Mouse (Mus musculus): ENCODE results near the gene Crtc1. TPM values are rescaled to one million over a fixed set of nuclear protein-coding genes. Genes with fewer than 3 reads are reported as not detected.

Gene Crtc1
- total and polyA plus RNA-seq, 3 experiments, result 3.3 to 18.0 TPM; not detected in 1

DNA sequence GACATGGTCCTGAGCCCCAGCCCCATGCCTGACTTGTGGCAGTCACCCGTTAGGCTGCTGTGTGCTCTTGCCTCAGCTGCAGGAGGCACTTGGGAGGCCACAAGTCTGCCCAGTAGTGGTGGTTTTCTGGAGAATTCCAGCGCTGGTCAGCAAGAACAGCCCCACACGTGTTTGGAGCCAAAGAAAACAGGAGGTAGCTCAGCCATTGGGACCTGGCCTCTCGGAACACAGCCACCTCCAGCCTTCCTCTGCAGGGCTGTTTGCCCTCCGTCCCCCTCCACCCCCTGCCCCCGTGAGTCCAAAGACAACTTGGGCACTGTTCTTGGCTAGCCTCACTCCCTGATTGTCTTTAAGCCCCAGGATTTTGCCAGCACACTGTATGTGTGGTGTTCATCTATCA lies 67.4 kb downstream of the Crtc1 start:
- no peak for TF ChIP-seq SIN3A (IDR thresholded peaks at IDR 0.05; ENCODE audit: low read length)
- no peak for TF ChIP-seq KAT2A (conservative IDR thresholded peaks at IDR 0.05; ENCODE audit: low read depth, low read length)
- TF ChIP-seq POLR2AphosphoS5 (IDR thresholded peaks at IDR 0.05; ENCODE audit: borderline replicate concordance, low read depth, low read length), result no peak
- TF ChIP-seq RCOR1 (IDR thresholded peaks at IDR 0.05; ENCODE audit: low read depth, low read length), result no peak
- TF ChIP-seq E2F4 (IDR thresholded peaks at IDR 0.05; ENCODE audit: borderline replicate concordance, low read depth, low read length), result no peak
- no peak for TF ChIP-seq MAZ (IDR thresholded peaks at IDR 0.05; ENCODE audit: low read depth, low read length)
- TF ChIP-seq EP300 (IDR thresholded peaks at IDR 0.05; ENCODE audit: low read depth in 1 of 2, low read length in 2 of 2), result no peak
- no peak for TF ChIP-seq TBP (IDR thresholded peaks at IDR 0.05; ENCODE audit: low read depth, low read length)
- no peak for TF ChIP-seq USF2 (IDR thresholded peaks at IDR 0.05; ENCODE audit: borderline replicate concordance in 1 of 2, insufficient read depth in 1 of 2, low read depth in 1 of 2, low read length in 2 of 2)
- TF ChIP-seq MYB (IDR thresholded peaks at IDR 0.05; ENCODE audit: low read depth, low read length), result no peak
- TF ChIP-seq SMC3 (IDR thresholded peaks at IDR 0.05; ENCODE audit: low read depth, low read length), result no peak
- TF ChIP-seq ELF1 (IDR thresholded peaks at IDR 0.05; ENCODE audit: low read depth, low read length), result no peak
- Histone ChIP-seq H3K9ac (ENCODE audit: control insufficient read depth, low read depth, low read length, poor library complexity, severe bottlenecking) (no peak overlapping the region), H3K4me3 (ENCODE audit: control insufficient read depth in 1 of 2, insufficient read depth in 1 of 2, low read depth in 2 of 2, low read length in 2 of 2) (no peak overlapping the region), H3K27ac (ENCODE audit: control insufficient read depth, low read depth, low read length) (no peak overlapping the region), H3K27me3 (ENCODE audit: control insufficient read depth in 1 of 2, insufficient read depth in 2 of 2, low read length in 2 of 2) (no peaks in the 10 kb centered on the region), H3K9me3 (replicated peaks; ENCODE audit: insufficient read depth, low read length) (no peaks in the 10 kb centered on the region), H3K4me1 (ENCODE audit: control insufficient read depth in 1 of 2, insufficient read depth in 2 of 2, low read length in 2 of 2) (peaks cover 0 to 8% of the 10 kb centered on the region in 2 experiments; a peak in 2 of 4 replicates), H3K79me2 (ENCODE audit: control insufficient read depth, insufficient read depth, low read length, poor library complexity) (no peaks in the 10 kb centered on the region), H3K36me3 (ENCODE audit: control insufficient read depth in 1 of 2, insufficient read depth in 2 of 2, low read length in 2 of 2) (no peaks in the 10 kb centered on the region)
- DNase-seq (ENCODE audit: low read depth, low spot score), result no peak

DNA sequence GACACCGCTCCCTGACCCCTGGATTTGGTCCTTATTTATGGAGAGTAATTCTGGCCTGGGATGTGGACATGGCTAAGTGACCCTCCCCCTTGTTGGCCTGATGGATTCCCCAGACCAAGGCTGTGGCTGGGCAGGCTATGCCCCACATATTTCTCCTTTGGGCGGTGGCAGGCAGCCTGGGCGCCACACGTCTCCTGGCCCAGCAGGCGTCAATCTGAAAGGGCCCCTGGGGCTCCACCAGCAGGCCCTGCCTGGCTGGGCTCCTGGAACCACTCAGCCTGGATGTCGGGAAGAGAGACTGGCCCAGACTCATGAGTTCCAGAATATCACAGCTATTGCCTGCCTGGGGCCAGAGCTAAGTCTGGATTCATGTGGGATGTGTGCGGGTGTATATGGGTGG lies 68.9 kb downstream of the Crtc1 start:
- DNase-seq (ENCODE audit: low read depth, low spot score), result no peak
- H3K27ac ChIP-seq (ENCODE audit: control insufficient read depth, low read depth, low read length), result no peak overlapping the region
- H3K4me1 ChIP-seq (ENCODE audit: control insufficient read depth in 1 of 2, insufficient read depth in 2 of 2, low read length in 2 of 2), result peaks cover 0 to 8% of the 10 kb centered on the region in 2 experiments; a peak in 2 of 4 replicates
- no peaks in the 10 kb centered on the region for H3K79me2 ChIP-seq (ENCODE audit: control insufficient read depth, insufficient read depth, low read length, poor library complexity)
- no peaks in the 10 kb centered on the region for H3K36me3 ChIP-seq (ENCODE audit: control insufficient read depth in 1 of 2, insufficient read depth in 2 of 2, low read length in 2 of 2)
- H3K9ac ChIP-seq (ENCODE audit: control insufficient read depth, low read depth, low read length, poor library complexity, severe bottlenecking), result no peak overlapping the region
- no peaks in the 10 kb centered on the region for H3K9me3 ChIP-seq (replicated peaks; ENCODE audit: insufficient read depth, low read length)
- no peak overlapping the region for H3K4me3 ChIP-seq (ENCODE audit: control insufficient read depth in 1 of 2, insufficient read depth in 1 of 2, low read depth in 2 of 2, low read length in 2 of 2)
- no peak for TF ChIP-seq CTCF (IDR thresholded peaks at IDR 0.05 in 2 of 3, conservative IDR thresholded peaks at IDR 0.05 in 1 of 3; ENCODE audit: control insufficient read depth in 1 of 3, insufficient read depth in 1 of 3, low read depth in 2 of 3, low read length in 3 of 3, poor library complexity in 1 of 3, severe bottlenecking in 1 of 3)
- no peak for TF ChIP-seq SMC3 (IDR thresholded peaks at IDR 0.05; ENCODE audit: low read depth, low read length)
- no peak for TF ChIP-seq NRF1 (IDR thresholded peaks at IDR 0.05; ENCODE audit: insufficient read depth, low read depth, low read length, poor library complexity, severe bottlenecking)
- no peak for TF ChIP-seq KAT2A (conservative IDR thresholded peaks at IDR 0.05; ENCODE audit: low read depth, low read length)
- TF ChIP-seq MYC (IDR thresholded peaks at IDR 0.05; ENCODE audit: low read depth, low read length), result no peak
- TF ChIP-seq MXI1 (IDR thresholded peaks at IDR 0.05; ENCODE audit: low read depth, low read length), result no peak
- TF ChIP-seq BHLHE40 (IDR thresholded peaks at IDR 0.05; ENCODE audit: borderline replicate concordance, low read depth, low read length), result no peak
- no peak for TF ChIP-seq GABPA (IDR thresholded peaks at IDR 0.05; ENCODE audit: low read depth, low read length)
- TF ChIP-seq MEF2A (IDR thresholded peaks at IDR 0.05; ENCODE audit: extremely low read depth, insufficient replicate concordance, low read depth, low read length, poor library complexity, severe bottlenecking), result no peak
- TF ChIP-seq TCF12 (IDR thresholded peaks at IDR 0.05; ENCODE audit: low read depth, low read length), result no peak
- TF ChIP-seq MAX (IDR thresholded peaks at IDR 0.05; ENCODE audit: low read length), result no peak
- no peak for TF ChIP-seq RAD21 (IDR thresholded peaks at IDR 0.05; ENCODE audit: low read depth, low read length)
- TF ChIP-seq TBP (IDR thresholded peaks at IDR 0.05; ENCODE audit: low read depth, low read length), result no peak
- no peak for TF ChIP-seq USF2 (IDR thresholded peaks at IDR 0.05; ENCODE audit: borderline replicate concordance in 1 of 2, insufficient read depth in 1 of 2, low read depth in 1 of 2, low read length in 2 of 2)
- TF ChIP-seq MAZ (IDR thresholded peaks at IDR 0.05; ENCODE audit: low read depth, low read length), result no peak
- TF ChIP-seq POLR2AphosphoS2 (IDR thresholded peaks at IDR 0.05; ENCODE audit: low read length), result no peak
- no peak for TF ChIP-seq ZNF384 (IDR thresholded peaks at IDR 0.05; ENCODE audit: low read depth, low read length)
- no peak for TF ChIP-seq SIN3A (IDR thresholded peaks at IDR 0.05; ENCODE audit: low read length)
- no peak for TF ChIP-seq ZKSCAN1 (IDR thresholded peaks at IDR 0.05; ENCODE audit: low read depth, low read length)
- TF ChIP-seq USF1 (IDR thresholded peaks at IDR 0.05; ENCODE audit: low read depth, low read length), result no peak
- H3K27me3 ChIP-seq (ENCODE audit: control insufficient read depth in 1 of 2, insufficient read depth in 2 of 2, low read length in 2 of 2), result no peaks in the 10 kb centered on the region
